Mouse (Mus musculus): Measurements from ENCODE around the gene Lpcat4.
"Not testable (repeated sequence)": the region's sequence is repeated elsewhere in the genome, so short reads cannot be mapped to it uniquely, and the experiment has no call there.

Gene Lpcat4

DNA sequence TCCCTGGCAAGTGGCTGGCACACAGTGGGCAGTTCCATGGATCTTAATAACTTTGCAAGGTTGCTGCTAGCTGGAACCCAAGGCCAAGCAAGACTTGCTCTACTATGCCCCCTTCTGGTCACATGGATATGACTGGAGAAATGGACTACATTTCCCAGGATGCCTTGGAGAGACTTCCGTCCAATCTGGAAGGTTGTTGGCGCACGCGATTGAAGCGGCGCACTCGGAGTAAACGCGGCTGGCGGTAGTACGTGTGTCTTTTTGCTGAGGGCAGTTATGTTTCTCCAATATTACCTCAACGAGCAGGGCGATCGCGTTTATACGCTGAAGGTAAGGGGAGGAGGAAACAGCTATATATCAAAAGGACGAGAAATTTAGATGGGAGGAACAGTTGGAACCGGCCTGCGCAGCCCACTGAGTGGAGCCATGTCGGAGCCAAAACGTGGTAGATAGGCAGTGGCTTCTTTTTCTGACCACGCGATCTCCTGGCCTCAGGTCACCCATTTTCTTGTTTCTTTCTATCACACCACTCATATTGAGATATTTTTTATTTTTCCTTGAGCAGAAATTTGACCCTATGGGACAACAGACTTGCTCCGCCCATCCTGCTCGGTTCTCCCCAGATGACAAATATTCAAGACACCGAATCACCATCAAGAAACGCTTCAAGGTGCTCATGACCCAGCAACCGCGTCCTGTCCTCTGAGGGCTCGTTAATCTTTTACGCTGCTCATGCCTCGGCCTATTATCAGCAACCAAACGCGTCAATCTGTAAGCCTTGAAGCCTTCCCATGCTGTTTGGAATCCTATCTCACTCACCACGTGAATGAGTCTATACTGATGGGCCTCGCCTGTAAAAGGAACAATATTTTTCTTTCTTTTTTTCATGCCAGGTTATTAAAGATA lies 22.7 kb downstream of the Lpcat4 start, which contains the start of gene Nop10:
Gene Nop10, plus strand, starts transcription at position 179 of the 906 bp plus-strand sequence.
- DNase-seq (ENCODE audit: low read depth, low spot score) = peak; percentile 91

DNA sequence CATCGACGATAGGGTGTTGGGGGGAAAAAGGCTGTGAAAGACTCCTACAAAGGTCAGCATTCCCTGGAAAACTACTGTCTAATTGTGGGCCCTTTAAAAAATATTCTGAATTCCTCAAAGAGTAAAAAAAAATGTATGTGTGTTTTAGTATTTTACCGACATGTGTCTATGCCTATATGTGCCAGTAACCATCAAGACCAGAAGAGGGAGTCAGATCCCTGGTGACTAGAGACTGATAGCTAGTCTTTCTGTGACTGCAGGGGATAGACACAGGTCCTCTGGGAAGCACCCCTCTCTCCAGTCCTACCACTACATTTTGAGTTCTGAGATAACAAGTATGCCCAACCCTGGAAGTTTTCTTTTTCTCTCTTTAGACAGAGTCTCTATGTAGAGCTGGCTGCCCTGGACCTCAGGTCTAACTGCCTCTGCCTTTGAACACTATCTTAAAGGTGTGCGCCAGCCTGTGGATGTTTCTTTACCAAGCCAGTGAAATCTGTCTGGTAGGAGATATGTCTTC lies 23.6 kb downstream of the Lpcat4 start:
- peak; percentile 51 for DNase-seq (ENCODE audit: low read depth, low spot score)

DNA sequence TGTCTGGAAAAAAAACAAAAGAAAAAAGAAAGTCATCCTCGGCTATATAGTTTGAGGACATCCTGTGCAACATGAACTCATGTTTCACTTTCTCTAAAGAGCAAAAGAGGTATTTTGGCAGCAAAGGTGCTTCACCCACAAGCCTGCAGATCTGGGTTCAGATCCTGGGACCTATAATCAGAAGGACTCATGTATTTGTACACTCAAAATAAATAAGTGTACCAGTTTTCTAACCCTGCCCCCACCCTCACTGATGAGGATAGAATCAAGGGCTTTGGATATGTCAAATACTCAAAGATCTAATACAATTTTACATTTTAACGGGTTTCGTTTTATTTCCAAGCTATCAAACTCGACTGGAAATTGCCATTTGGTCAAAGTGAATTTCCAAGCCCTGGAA lies 25.1 kb downstream of the Lpcat4 start:
- no peak for DNase-seq (ENCODE audit: low read depth, low spot score)

DNA sequence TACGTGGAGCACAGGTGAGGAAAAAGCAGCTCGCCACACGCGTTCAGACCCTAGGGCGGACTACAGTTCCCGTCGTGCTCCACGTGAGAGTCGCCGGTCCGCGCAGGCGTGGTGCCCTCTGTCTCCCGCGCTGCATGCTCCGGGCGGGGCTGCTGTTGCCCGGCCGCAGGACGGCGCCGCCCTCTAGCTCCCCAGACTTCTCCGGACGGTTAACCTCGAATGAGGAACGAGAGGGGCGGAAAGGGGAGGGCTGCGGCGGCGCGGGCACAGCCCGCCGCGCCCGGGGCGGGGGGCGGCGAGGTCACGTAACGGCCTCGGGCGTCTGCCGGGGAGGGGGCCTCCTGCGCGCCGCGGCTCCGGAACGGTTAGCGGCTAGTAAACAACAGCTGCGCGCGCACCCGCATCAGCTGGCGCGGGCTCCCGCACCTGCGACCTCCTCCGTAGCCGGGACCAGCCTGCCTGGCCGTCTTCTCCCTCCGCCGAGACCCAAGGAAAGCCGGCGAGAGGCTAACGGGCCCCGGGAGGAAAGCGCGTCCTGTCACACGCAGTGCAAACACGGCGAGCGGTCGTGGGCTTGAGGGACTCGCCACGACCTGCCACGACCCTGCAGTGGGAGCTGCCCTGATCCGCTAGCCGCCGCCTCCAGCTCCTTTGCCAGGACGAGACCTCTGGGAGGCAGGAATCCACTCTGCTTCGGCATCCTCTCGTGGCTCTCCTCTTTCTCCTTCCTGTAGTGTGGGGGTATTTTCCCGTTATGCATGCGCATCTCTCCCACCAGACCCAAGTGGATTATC lies 26.4 kb downstream of the Lpcat4 start, which contains the start of gene Slc12a6:
Gene Slc12a6, plus strand, starts transcription at position 378 of the 794 bp plus-strand sequence.
- DNase-seq (ENCODE audit: low read depth, low spot score) = peak; percentile 97

DNA sequence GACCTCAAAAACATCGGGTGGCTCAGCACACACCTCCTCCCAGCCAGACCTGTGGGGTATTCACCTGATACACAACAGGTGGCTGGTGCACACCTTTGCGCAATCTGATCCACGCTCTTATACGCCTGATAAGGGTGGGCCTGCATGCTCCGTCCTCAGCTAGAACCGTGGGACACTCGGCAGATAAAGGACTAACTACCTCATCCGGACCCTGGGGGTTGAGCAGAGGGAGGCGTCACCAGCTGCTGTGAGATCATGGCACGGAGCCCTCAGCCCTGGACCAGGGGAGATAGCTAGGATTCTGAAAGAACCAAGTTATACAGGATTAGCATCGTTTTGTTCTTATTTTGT lies 26.9 kb downstream of the Lpcat4 start, which contains the start of gene Gm21985:
Gene Gm21985, plus strand, starts transcription at position 73 of the 351 bp plus-strand sequence.
- DNase-seq (ENCODE audit: low read depth, low spot score) = peak; percentile 66

DNA sequence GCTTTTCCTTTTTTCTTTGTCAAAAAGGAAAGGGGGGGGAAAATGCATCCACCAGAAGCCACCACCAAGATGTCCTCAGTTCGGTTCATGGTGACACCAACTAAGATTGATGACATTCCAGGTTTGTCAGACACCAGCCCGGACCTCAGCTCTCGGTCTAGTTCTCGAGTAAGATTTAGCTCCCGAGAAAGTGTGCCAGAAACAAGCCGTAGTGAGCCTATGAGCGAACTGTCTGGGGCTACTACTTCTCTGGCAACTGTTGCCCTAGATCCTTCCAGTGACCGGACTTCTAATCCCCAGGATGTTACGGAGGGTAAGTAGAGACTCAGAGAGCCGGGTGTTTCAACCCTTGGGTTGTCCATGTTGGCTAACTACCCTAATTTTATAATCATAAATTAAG lies 27.5 kb downstream of the Lpcat4 start:
- DNase-seq (ENCODE audit: low read depth, low spot score) = peak; percentile 29

DNA sequence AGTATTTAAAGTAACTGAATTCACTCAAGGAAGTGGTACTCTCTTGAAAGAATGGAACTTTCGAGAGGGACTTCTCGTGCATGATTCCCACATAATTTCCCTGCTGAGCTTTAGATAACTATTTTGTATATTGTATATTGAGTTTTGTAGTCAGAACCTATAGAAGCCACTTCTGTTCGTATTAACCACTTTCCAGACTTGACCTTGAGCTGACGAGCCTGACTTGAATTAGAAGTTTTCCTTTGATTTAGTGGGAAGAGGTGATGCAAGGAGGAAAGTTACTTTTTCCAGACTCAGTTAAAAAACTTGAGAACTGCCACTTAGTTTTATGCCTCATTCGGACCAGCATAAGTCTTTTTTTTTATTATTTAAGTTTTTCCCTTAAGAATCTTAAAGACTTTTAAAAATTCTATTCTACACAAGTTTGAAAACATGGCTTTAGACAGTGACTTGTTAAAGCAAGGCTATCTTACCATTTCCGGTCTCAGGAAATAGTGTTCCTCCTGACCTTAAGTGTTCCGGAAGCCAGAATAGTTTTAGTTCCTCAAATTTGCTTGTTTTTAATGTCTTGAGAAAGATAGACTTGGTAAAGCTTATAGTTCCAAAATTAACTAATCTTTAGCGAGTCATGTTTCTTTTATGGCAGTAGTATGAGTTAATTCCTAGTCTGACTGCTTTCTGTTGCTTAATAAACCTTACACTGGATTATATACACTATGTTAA lies 28.4 kb downstream of the Lpcat4 start:
- DNase-seq (ENCODE audit: low read depth, low spot score) = peak; percentile 55

DNA sequence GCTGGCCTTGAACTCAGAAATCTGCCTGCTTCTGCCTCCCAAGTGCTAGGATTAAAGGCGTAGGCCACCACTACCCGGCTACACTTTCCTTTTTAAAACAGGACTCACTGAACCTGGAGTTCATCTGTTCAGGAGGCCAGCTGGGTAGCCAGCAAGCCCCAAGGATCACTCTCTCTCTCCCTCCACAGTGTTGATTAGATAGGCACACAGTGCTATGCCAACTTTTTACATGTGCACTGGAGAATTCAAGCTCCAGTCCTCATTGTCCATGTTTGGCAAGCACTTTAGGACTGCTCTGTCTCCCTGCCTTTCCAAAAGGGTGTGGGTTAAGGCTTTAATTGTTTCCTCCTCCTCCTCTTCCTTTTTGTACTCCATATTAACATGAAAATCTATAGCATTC lies 30.7 kb downstream of the Lpcat4 start:
- no peak for DNase-seq (ENCODE audit: low read depth, low spot score)

DNA sequence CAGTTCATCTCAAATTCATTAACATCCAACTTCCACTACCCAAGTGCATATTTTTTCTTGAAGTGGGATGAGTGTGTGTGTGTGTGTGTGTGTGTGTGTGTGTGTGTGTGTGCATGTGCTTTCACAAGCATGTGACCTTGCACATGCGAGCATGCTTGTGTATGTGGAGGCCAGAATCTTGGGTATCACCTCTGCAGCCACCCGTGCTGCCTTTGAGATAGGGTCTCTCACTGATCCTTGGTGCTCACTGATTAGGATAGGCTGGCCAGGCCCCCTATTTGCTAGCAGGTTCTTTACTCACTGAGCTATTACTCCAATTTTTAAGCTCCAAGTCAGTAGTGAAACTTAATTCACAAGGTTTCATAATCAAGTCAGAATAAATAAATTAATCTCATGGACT lies 33.6 kb downstream of the Lpcat4 start:
- no peak for DNase-seq (ENCODE audit: low read depth, low spot score)

DNA sequence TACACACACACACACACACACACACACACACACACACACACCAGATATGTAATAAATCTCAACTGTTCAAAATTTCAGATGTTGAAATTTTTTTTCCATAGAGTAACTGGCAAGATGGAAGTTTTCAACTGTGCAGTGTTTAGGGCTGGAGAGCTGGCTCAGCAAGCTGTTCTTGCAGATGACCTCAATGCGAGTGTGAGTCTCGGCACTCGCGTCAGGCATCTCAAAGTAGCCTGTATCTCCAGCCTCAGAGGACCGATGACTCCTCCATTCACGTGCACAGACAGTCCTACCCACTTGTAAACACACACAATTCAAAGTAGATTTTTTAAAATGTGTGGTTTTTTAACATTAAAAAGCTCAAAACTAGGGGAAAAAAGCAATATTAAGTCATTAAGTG lies 34.2 kb downstream of the Lpcat4 start:
- DNase-seq (ENCODE audit: low read depth, low spot score) = no peak

DNA sequence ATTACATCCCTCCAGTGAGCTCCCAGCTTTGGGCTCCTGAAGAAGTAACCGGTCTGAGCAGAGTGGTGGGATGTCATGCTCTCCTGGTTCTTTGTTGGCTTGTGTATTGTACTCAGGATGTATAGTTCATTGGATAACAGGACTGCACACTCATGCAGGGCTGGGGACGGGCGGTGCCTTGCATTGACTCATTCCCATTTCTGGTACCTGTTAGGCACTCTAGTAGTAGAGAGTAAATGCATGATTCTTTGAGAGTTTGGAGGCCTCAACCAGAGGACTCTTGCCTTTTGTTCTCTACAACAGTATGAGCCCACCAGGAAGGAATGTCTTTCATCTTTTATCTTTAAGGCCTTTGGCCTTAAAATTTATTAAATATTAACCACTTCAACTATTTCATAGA lies 37.6 kb downstream of the Lpcat4 start:
- no peak for DNase-seq (ENCODE audit: low read depth, low spot score)

DNA sequence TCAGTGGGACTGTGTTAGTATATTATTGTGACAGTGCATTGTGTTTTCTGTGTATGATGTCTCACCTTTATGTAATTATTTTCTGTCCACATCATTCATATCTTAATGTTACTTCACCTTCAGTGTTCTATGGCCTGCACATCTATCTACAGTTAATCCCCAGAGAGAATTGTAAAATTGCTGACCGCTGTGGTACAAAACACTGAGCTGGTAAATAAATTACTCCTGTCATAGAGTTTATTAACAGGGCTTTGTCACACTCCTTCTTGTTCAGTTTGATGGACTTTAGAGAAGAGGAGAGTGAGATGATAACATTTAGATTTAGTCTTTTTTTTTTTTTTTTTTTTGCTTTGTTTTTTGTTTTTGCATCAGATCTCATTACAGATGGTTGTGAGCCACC lies 43.6 kb downstream of the Lpcat4 start:
- no peak for DNase-seq (ENCODE audit: low read depth, low spot score)

DNA sequence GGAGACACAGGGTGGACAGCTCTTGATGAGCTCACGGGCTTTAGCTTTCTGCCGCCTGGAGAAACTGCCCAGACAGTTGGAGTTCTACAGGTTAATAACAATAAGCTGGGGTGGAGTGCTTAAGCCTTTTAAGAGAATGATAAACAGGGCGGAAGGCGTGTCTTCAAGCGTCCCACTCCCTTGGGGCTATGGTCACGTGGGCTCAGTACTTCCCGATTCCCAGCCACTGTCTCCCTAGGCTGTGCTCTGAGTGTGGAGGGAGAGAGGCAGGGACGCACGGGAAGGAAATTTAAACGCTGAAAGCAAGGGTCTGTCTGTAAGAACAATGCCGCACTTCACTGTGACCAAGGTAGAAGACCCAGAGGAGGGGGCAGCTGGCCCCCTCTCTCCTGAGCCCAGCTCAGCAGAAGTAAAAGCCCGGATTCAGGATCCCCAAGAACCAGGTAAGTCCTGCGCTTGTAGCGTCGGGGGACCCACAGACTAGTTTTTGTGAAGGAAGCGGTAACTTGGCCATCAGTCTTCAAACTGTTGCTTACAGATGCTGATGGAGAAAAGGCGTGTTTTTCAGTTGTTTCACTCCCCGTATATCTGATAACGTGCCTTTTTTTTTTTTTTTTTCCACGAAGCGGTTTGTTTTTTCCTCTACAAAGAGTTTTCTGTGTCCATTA lies 45.2 kb downstream of the Lpcat4 start:
- DNase-seq (ENCODE audit: low read depth, low spot score) = peak; percentile 47

DNA sequence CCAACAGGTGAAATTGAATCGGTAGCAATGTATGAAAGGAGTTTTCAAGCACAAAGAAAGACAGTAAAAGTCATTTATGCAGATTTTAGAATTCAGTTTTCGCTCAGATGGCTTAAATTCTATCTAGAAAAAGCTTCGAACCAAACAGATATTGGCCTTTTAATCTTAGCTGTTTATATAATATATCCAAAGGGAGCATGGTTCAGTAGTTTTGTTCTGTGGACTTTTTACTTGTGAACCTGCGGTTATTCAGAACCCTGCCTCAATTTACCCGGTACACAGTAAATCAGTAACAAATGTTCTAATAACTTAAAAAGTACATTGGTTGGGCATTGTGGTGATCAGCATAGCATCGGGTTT lies 45.7 kb downstream of the Lpcat4 start:
- DNase-seq (ENCODE audit: low read depth, low spot score) = no peak

DNA sequence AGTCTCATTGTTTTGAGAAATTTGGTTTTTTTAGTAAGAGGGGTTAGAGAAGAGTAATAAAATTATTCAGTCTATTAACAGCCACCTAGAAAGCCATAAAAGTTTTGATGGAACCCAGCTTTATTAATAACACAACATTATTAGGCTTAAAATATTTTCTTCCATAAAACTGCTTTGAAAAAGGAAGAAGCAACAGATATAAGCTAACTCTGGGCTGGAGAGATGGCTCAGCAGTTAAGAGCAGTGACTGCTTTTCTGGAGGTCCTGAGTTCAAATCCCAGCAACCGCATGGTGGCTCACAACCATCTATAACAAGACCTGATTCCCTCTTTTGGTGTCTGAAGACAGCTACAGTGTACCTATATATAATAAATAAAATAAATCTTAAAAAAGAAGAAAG lies 46.8 kb downstream of the Lpcat4 start:
- not testable (repeated sequence) for DNase-seq (ENCODE audit: low read depth, low spot score)

DNA sequence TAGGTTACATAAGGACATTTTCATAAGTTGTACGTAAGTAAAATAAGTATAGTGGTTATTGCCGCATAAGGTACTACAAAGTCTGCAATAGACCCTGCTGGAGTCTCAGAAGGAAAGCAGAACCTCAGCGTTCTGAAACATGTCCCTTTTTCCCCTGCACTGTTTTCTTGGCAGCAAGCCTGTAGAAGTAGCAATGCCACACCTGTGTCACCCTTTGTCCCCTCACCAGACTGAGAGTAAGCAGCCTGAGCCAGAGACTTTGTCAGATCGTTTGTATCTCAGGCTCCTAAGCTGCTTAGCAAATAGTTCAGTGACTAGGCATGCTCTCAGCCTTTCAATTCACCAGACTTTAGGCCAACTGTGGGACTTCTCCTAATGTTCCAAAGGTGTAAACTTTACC lies 47.8 kb downstream of the Lpcat4 start:
- DNase-seq (ENCODE audit: low read depth, low spot score) = no peak

DNA sequence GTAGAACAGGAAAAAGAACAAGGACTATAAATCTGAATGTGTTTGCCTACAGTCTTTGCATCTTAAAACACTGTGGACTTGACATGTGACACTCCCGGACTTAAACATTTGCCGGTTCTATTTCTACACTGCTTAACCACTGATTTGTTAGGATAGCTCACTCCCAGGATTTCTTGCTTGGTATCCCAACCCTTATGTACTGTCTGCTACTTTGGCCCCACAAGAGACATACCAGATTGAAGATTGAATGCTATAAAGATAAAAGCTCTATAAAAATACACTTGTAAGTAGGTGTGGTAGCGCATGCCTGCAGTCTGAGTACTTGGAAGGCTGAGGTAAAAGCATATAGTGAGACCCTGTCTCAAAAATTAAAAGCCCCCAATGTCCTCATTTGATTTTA lies 50.2 kb downstream of the Lpcat4 start:
- DNase-seq (ENCODE audit: low read depth, low spot score) = no peak

DNA sequence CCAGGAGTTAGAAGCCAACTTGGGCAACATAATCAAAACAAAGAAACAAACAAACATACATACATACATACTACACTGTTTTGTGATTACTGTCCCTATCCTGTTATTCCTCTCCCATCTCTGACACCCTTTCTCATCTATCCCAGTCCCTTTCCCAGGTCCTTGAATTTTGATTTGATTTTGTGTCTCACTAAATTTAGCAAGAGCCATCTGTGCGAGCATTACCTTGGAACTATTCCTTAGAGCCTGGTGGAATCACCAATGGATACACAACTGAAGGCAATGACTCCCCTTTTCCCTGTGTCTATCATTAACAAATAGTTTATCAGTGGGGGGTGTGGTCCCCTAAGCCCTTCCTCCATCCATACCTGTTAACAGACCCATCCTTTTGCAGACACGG lies 53.6 kb downstream of the Lpcat4 start:
- no peak for DNase-seq (ENCODE audit: low read depth, low spot score)

DNA sequence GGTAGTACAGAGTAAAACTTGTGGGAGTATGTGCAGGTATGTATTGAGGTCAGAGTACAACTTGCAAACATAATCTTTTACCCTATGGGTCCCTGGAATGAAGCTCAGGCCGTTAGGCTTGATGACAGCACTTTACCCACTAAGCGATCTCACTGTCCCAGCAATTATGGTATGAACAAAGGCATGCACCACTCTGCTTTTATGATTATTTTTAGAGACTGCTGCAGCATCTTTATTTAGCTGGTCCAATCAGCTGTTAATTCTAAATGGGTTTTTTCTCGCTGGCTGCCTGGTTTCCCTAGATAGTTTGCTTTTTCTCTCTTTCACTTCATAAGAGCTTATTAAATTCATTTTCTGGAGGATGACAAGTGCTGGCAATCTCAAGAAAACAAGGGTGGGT lies 56.9 kb downstream of the Lpcat4 start:
- DNase-seq (ENCODE audit: low read depth, low spot score) = no peak
